Mouse (Mus musculus) embryonic facial prominence, embryonic 14.5 days (tissue): ENCODE measurements around the gene Gse1. TPM values are rescaled to one million over a fixed set of nuclear protein-coding genes. Genes with fewer than 3 reads are reported as not detected.

ENCODE experiments used
- ATAC-seq: fragments of 200-750 bp; cut with Nextera tagmentation; 2 replicates; pipeline ENCODE4 v1.8.0; 2017; ENCODE audit warnings: low read depth, moderate number of reproducible peaks, moderate TSS enrichment
- DNase-seq: peaks from one replicate; pipeline ENCODE4 v3.0.0-alpha.2; 2015; ENCODE audit warnings: low spot score
- H3K27ac ChIP-seq: fragments of 300-500 bp; sonication (generic); replicated peaks from 2 replicates; pipeline ENCODE4 v1.5.1; 2014; ENCODE audit warnings: low read depth, mild to moderate bottlenecking, low read length, moderate library complexity
- H3K27me3 ChIP-seq: fragments of 300-500 bp; sonication (generic); replicated peaks from 2 replicates; pipeline ENCODE4 v1.6.1; 2014; ENCODE audit warnings: low read length; ENCODE audit not compliant: control insufficient read depth, insufficient read depth
- H3K36me3 ChIP-seq: fragments of 300-500 bp; sonication (generic); 2 replicates; pipeline ENCODE4 v1.6.1; 2014; ENCODE audit warnings: low read length, mixed read lengths; ENCODE audit not compliant: control insufficient read depth, insufficient read depth
- H3K4me1 ChIP-seq: fragments of 300-500 bp; sonication (generic); 2 replicates; pipeline ENCODE4 v1.6.1; 2014; ENCODE audit warnings: antibody characterized with exemption, low read length; ENCODE audit not compliant: control insufficient read depth, insufficient read depth
- H3K4me2 ChIP-seq: fragments of 300-500 bp; sonication (generic); 2 replicates; pipeline ENCODE4 v1.6.1; 2014; ENCODE audit warnings: low read depth, mild to moderate bottlenecking, low read length, moderate library complexity, mixed read lengths
- H3K4me3 ChIP-seq: fragments of 300-500 bp; sonication (generic); 2 replicates; pipeline ENCODE4 v1.5.1; 2014; ENCODE audit warnings: low read depth, mild to moderate bottlenecking, low read length
- H3K9ac ChIP-seq: fragments of 300-500 bp; sonication (generic); 2 replicates; pipeline ENCODE4 v1.6.1; 2014; ENCODE audit warnings: low read depth, mild to moderate bottlenecking, low read length, moderate library complexity, mixed read lengths
- H3K9me3 ChIP-seq: fragments of 300-500 bp; sonication (generic); 2 replicates; pipeline ENCODE4 v1.6.1; 2016; ENCODE audit warnings: low read length; ENCODE audit not compliant: control insufficient read depth
- WGBS: fragments of 180-500 bp; shearing (Covaris S2); extraction: QIAGEN DNeasy Blood & Tissue Kit; methylation state at CpG from one replicate; pipeline ENCODE4 v1.1.7; 2014; 5-methylcytosine and 5-hydroxymethylcytosine counted together
- polyA plus RNA-seq: library from polyadenylated mRNA; unstranded; fragments of >200 nt; fragmentation: Nextera tagmentation; extraction: Ambion mirVana; gene quantifications from 2 replicates; pipeline ENCODE4 v1.2.1, GENCODE M21; 2014

Gene Gse1
- polyA plus RNA-seq, 1 experiment from 2014 or later = 8.7 TPM

GRCm38 (mm10) chr8:120423576-120423975 lies 195.3 kb downstream of the Gse1 start:
- H3K4me3 ChIP-seq = no peak overlapping the region
- DNase-seq (no peak), ATAC-seq (no peak)
- H3K27ac ChIP-seq = peak overlapping the region; percentile 81; the same call in 1 of the 2 replicates
- no peaks in the 10 kb centered on the region for H3K36me3 ChIP-seq
- H3K4me2 ChIP-seq = no peak overlapping the region
- no peaks in the 10 kb centered on the region for H3K27me3 ChIP-seq
- no peak overlapping the region for H3K9ac ChIP-seq
- WGBS = 34% methylated on average over 7 of the region's 7 CpGs
- H3K4me1 ChIP-seq = peaks cover 72% of the 10 kb centered on the region
- H3K9me3 ChIP-seq = no peaks in the 10 kb centered on the region

- Histone ChIP-seq H3K9me3 (no peaks in the 10 kb centered on the region), H3K27me3 (no peaks in the 10 kb centered on the region), H3K36me3 (no peaks in the 10 kb centered on the region), H3K4me2 (no peak overlapping the region), H3K9ac (no peak overlapping the region), H3K27ac (peak overlapping the region; percentile 81), H3K4me3 (no peak overlapping the region), H3K4me1 (peaks cover 72% of the 10 kb centered on the region)
- DNase-seq (no peak), ATAC-seq (0 out of 2 replicates have a peak, but pooled peaks have one; percentile 1)
- WGBS = 32% methylated on average over 3 of the region's 4 CpGs
Measured at GRCm38 (mm10) chr8:120424829-120425198, 196.6 kb downstream of the Gse1 start.

GRCm38 (mm10) chr8:120425199-120425941 lies 197.1 kb downstream of the Gse1 start:
- Histone ChIP-seq H3K36me3 (no peaks in the 10 kb centered on the region), H3K4me1 (peaks cover 67% of the 10 kb centered on the region), H3K27ac (peak overlapping the region; percentile 81), H3K9me3 (no peaks in the 10 kb centered on the region), H3K4me2 (peak overlapping the region; percentile 8; the same call in 1 of the 2 replicates), H3K9ac (no peak overlapping the region), H3K27me3 (no peaks in the 10 kb centered on the region), H3K4me3 (no peak overlapping the region)
- 7% methylated on average over 8 of the region's 8 CpGs for WGBS
- ATAC-seq (peak; percentile 77), DNase-seq (peak; percentile 95)

- Histone ChIP-seq H3K4me2 (0 out of 2 replicates have a peak overlapping the region, but pooled peaks have one; percentile 8), H3K27me3 (no peaks in the 10 kb centered on the region), H3K9me3 (no peaks in the 10 kb centered on the region), H3K4me3 (no peak overlapping the region), H3K36me3 (no peaks in the 10 kb centered on the region), H3K27ac (peak overlapping the region; percentile 81), H3K4me1 (peaks cover 60% of the 10 kb centered on the region), H3K9ac (no peak overlapping the region)
- ATAC-seq (no peak), DNase-seq (no peak)
- WGBS = 33% methylated on average over 1 of the region's 1 CpGs
Measured at GRCm38 (mm10) chr8:120426105-120426504, 197.8 kb downstream of the Gse1 start.

- Histone ChIP-seq H3K27me3 (no peaks in the 10 kb centered on the region), H3K9ac (no peak overlapping the region), H3K36me3 (no peaks in the 10 kb centered on the region), H3K4me2 (no peak overlapping the region), H3K4me1 (peaks cover 55% of the 10 kb centered on the region), H3K9me3 (no peaks in the 10 kb centered on the region), H3K4me3 (no peak overlapping the region), H3K27ac (peak overlapping the region; percentile 81)
- DNase-seq (peak; percentile 85), ATAC-seq (no peak)
- 21% methylated on average over 19 of the region's 20 CpGs for WGBS
Measured at GRCm38 (mm10) chr8:120426622-120427385, 198.5 kb downstream of the Gse1 start.

GRCm38 (mm10) chr8:120428492-120428891 lies 200.2 kb downstream of the Gse1 start:
- ATAC-seq (no peak), DNase-seq (no peak)
- H3K4me2 ChIP-seq = no peak overlapping the region
- 0 out of 2 replicates have a peak, but pooled peaks cover under 1% of the 10 kb centered on the region for H3K9me3 ChIP-seq
- WGBS = 62% methylated on average over 5 of the region's 5 CpGs
- no peak overlapping the region for H3K4me3 ChIP-seq
- H3K27ac ChIP-seq = no peak overlapping the region
- H3K4me1 ChIP-seq = peaks cover 49% of the 10 kb centered on the region
- no peak overlapping the region for H3K9ac ChIP-seq
- no peaks in the 10 kb centered on the region for H3K36me3 ChIP-seq
- H3K27me3 ChIP-seq = no peaks in the 10 kb centered on the region

- H3K4me2 ChIP-seq = no peak overlapping the region
- DNase-seq (no peak), ATAC-seq (no peak)
- H3K4me3 ChIP-seq = no peak overlapping the region
- WGBS = 80% methylated on average over 1 of the region's 1 CpGs
- no peaks in the 10 kb centered on the region for H3K27me3 ChIP-seq
- H3K9me3 ChIP-seq = peaks cover 5% of the 10 kb centered on the region; the same call in 1 of the 2 replicates
- peaks cover 42% of the 10 kb centered on the region for H3K4me1 ChIP-seq
- no peaks in the 10 kb centered on the region for H3K36me3 ChIP-seq
- H3K9ac ChIP-seq = no peak overlapping the region
- no peak overlapping the region for H3K27ac ChIP-seq
Measured at GRCm38 (mm10) chr8:120429116-120429515, 200.9 kb downstream of the Gse1 start.

- WGBS = 84% methylated on average over 12 of the region's 12 CpGs
- DNase-seq (no peak), ATAC-seq (no peak)
- no peak overlapping the region for H3K27ac ChIP-seq
- H3K27me3 ChIP-seq = no peaks in the 10 kb centered on the region
- no peak overlapping the region for H3K4me3 ChIP-seq
- peaks cover 23% of the 10 kb centered on the region for H3K4me1 ChIP-seq
- H3K36me3 ChIP-seq = no peaks in the 10 kb centered on the region
- no peak overlapping the region for H3K4me2 ChIP-seq
- H3K9me3 ChIP-seq = peaks cover 5% of the 10 kb centered on the region; the same call in 1 of the 2 replicates
- no peak overlapping the region for H3K9ac ChIP-seq
Measured at GRCm38 (mm10) chr8:120431042-120431441, 202.8 kb downstream of the Gse1 start.
